Mouse (Mus musculus): ENCODE results near the gene Ttc39d. TPM values are rescaled to one million over a fixed set of nuclear protein-coding genes. Genes with fewer than 3 reads are reported as not detected.

Ttc39d gene
- polyA plus RNA-seq, 1 experiment from 2014 or later: 0.10 TPM

Other genes with a start within 250 kb of the Ttc39d start
- 37.2 and 48.7 TPM in 2 replicates for gene Hnrnpll, start 145.1 kb upstream of the Ttc39d start, polyA plus RNA-seq (2015; fragmentation: Nextera tagmentation; extraction: Ambion mirVana)
- gene Galm, start 80.0 kb upstream of the Ttc39d start, polyA plus RNA-seq (2015; fragmentation: Nextera tagmentation; extraction: Ambion mirVana): 13.0 and 13.4 TPM in 2 replicates
- 252 and 294 TPM in 2 replicates for gene Srsf7, start 153 bp upstream of the Ttc39d start, polyA plus RNA-seq (2015; fragmentation: Nextera tagmentation; extraction: Ambion mirVana)
- gene Gemin6, start 17.0 kb downstream of the Ttc39d start, polyA plus RNA-seq (2015; fragmentation: Nextera tagmentation; extraction: Ambion mirVana): 24.2 and 26.0 TPM in 2 replicates
- gene Morn2, start 82.7 kb downstream of the Ttc39d start, polyA plus RNA-seq (2015; fragmentation: Nextera tagmentation; extraction: Ambion mirVana): 23.8 and 25.3 TPM in 2 replicates
- gene Dhx57, start 83.0 kb downstream of the Ttc39d start, polyA plus RNA-seq (2015; fragmentation: Nextera tagmentation; extraction: Ambion mirVana): 7.4 and 9.2 TPM in 2 replicates
- 0.60 and 0.91 TPM in 2 replicates for gene Arhgef33, start 99.9 kb downstream of the Ttc39d start, polyA plus RNA-seq (2015; fragmentation: Nextera tagmentation; extraction: Ambion mirVana)
- 0.96 and 1.3 TPM in 2 replicates for gene Gm10190, start 166.1 kb downstream of the Ttc39d start, polyA plus RNA-seq (2015; fragmentation: Nextera tagmentation; extraction: Ambion mirVana)